Mouse (Mus musculus): Measurements from ENCODE around the gene Ccn2.

DNA sequence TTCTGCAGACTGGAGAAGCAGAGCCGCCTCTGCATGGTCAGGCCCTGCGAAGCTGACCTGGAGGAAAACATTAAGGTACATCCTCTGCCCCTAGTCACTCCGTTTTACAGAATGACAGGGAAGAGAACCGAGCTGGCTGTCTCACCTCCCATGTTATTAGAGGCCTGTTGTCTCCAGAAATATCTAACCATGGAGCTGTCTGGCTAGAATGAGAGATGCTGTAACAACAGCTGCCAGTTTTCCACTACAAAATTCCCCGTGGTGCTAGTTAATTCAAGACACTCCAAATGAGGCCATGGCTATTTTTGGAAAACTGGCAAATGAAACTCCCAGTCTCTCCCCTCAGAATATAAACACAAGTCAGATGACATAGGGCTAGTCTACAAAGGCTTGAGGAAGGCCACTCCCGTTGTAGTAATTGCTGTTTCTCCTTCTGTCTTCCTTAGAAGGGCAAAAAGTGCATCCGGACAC is 1.7 kb downstream of the Ccn2 start:
- TF ChIP-seq CTCF (IDR thresholded peaks at IDR 0.05), result no peak
- no peak for TF ChIP-seq EP300 (IDR thresholded peaks at IDR 0.05)
